Mouse (Mus musculus) small intestine, adult 2 months (tissue): ENCODE data around the gene Hist3h2a.

Experiments used
- CTCF ChIP-seq: fragments of 200-500 bp; IDR thresholded peaks from 2 replicates; pipeline ENCODE4 v1.5.1; 2012; ENCODE audit warnings: low read depth, mild to moderate bottlenecking, control low read depth, inconsistent platforms, low read length, moderate library complexity, mixed read lengths; ENCODE audit not compliant: insufficient replicate concordance, insufficient read length; ENCODE audit errors: extremely low read depth
- POLR2A ChIP-seq: fragments of 200-500 bp; IDR thresholded peaks from 2 replicates; pipeline ENCODE4 v1.6.1; 2012; ENCODE audit warnings: low read depth, mild to moderate bottlenecking, control low read depth, inconsistent platforms, low read length, moderate library complexity

DNA sequence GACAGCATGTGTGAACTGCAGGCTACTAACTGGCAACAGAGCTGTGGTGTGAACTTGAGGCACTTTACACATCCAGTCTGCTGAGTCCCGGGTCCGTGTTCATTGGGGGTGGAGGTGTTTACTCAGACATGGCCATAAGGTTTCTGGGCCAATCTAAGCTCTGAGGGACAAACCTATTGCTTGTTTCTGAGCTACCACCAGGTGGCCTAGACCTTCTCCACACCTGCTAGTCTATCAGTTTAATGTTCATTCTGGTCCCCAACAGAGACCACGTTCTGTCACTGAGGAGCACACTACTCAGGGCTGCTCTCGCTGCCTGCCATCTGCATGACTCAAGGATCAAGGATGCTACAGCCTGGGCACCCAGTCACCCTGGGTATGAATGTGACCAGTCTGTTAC is 22.9 kb upstream of the Hist3h2a start:
- TF ChIP-seq CTCF: 0 out of 2 replicates have a peak, but pooled peaks have one; percentile 5
- TF ChIP-seq POLR2A: no peak
